Comparison of ENCODE assay signal across 31 mouse cellular contexts in genomic region chr4:132785228-132785627, GRCm38 (mm10). TPM values are rescaled to one million over a fixed set of nuclear protein-coding genes. Genes with fewer than 3 reads are reported as not detected.
"Had no signal": no experiment of that assay in that cellular context is flagged by ENCODE, and none has a peak within 500 bp of the region (broad histone marks: within the 10 kb centered on the region; RNA-seq: fewer than 3 reads in every experiment).

No protein-coding gene starts in this region.

- H3K4me1 ChIP-seq: limb, embryonic 12.5 days; limb, embryonic 13.5 days; limb, embryonic 15.5 days; lung, embryonic 15.5 days; midbrain, embryonic 10.5 days; midbrain, embryonic 12.5 days; midbrain, embryonic 13.5 days; midbrain, embryonic 15.5 days; neural tube, embryonic 12.5 days had no signal

- H3K9ac ChIP-seq: limb, embryonic 12.5 days; limb, embryonic 13.5 days; limb, embryonic 15.5 days; liver, embryonic 12.5 days; liver, embryonic 13.5 days; liver, embryonic 14.5 days; liver, embryonic 15.5 days; liver, postnatal 0 days; lung, embryonic 14.5 days; lung, embryonic 15.5 days; midbrain, embryonic 12.5 days; midbrain, embryonic 13.5 days; midbrain, embryonic 15.5 days; neural tube, embryonic 12.5 days had no signal

- H3K4me3 ChIP-seq: limb, embryonic 10.5 days; limb, embryonic 12.5 days; limb, embryonic 13.5 days; limb, embryonic 15.5 days; liver, embryonic 12.5 days; liver, embryonic 13.5 days; liver, embryonic 15.5 days; lung, embryonic 15.5 days; megakaryocyte, embryonic 14.5 days; midbrain, embryonic 10.5 days; midbrain, embryonic 12.5 days; midbrain, embryonic 13.5 days; midbrain, embryonic 15.5 days; myocyte; neural tube, embryonic 12.5 days had no signal

- ATAC-seq: liver, embryonic 12.5 days; liver, postnatal 0 days; lung, postnatal 0 days; midbrain, embryonic 13.5 days; midbrain, embryonic 15.5 days had no signal

- DNase-seq: left cerebral cortex, postnatal 4 days; liver; liver, embryonic 13.5 days; liver, postnatal 0 days; lung, adult 18-20 months; lung, adult 2 months; lung, embryonic 14.5 days; lung, postnatal 10 days; lung, postnatal 14 days; lung, postnatal 36 days; lung, postnatal 4 days; midbrain, embryonic 14.5 days had no signal

- H3K9me3 ChIP-seq: limb, embryonic 10.5 days; limb, embryonic 12.5 days; limb, embryonic 13.5 days; limb, embryonic 15.5 days; liver, embryonic 12.5 days; liver, embryonic 13.5 days; liver, embryonic 15.5 days; lung, embryonic 15.5 days; megakaryocyte, embryonic 14.5 days; midbrain, embryonic 10.5 days; midbrain, embryonic 12.5 days; midbrain, embryonic 13.5 days; midbrain, embryonic 15.5 days; neural tube, embryonic 12.5 days had no signal

- H3K36me3 ChIP-seq: limb, embryonic 12.5 days; limb, embryonic 13.5 days; limb, embryonic 15.5 days; lung, embryonic 15.5 days; midbrain, embryonic 12.5 days; midbrain, embryonic 13.5 days; midbrain, embryonic 15.5 days; neural tube, embryonic 12.5 days had no signal

- H3K4me2 ChIP-seq: limb, embryonic 12.5 days; limb, embryonic 13.5 days; limb, embryonic 15.5 days; liver, embryonic 11.5 days; liver, embryonic 12.5 days; liver, embryonic 13.5 days; liver, embryonic 15.5 days; lung, embryonic 14.5 days; lung, embryonic 15.5 days; midbrain, embryonic 12.5 days; midbrain, embryonic 13.5 days; midbrain, embryonic 15.5 days; neural tube, embryonic 12.5 days had no signal

- H3K27ac ChIP-seq: limb, embryonic 10.5 days; limb, embryonic 12.5 days; limb, embryonic 13.5 days; limb, embryonic 15.5 days; liver, embryonic 12.5 days; liver, embryonic 13.5 days; liver, embryonic 14.5 days; liver, embryonic 15.5 days; lung, embryonic 15.5 days; macrophage; midbrain, embryonic 10.5 days; midbrain, embryonic 12.5 days; midbrain, embryonic 13.5 days; midbrain, embryonic 15.5 days; neural tube, embryonic 12.5 days had no signal

- H3K27me3 ChIP-seq: limb, embryonic 12.5 days; limb, embryonic 13.5 days; limb, embryonic 15.5 days; liver, embryonic 12.5 days; liver, embryonic 13.5 days; liver, embryonic 15.5 days; lung, embryonic 15.5 days; midbrain, embryonic 12.5 days; midbrain, embryonic 13.5 days; midbrain, embryonic 15.5 days; neural tube, embryonic 12.5 days had no signal

RNA-seq across cellular contexts. Expression of gene Themis2, which starts 11.0 kb away (rescaled TPM):
- polyA plus RNA-seq: myocyte had no signal

RNA-seq across cellular contexts. Expression of gene Smpdl3b, which starts 28.2 kb away (rescaled TPM):
- total RNA-seq: megakaryocyte-erythroid progenitor cell, adult 5-6 weeks had no signal
